Mouse (Mus musculus) activated CD4-positive, CD25-positive, alpha-beta regulatory T cell, adult 4 months (primary cell): ENCODE results near the gene Armh3. TPM values are rescaled to one million over a fixed set of nuclear protein-coding genes. Genes with fewer than 3 reads are reported as not detected.

Experiments
- ATAC-seq: one replicate; pipeline ENCODE4 v1.8.0; 2017
- polyA plus RNA-seq, 2 experiments: library from polyadenylated mRNA; unstranded; fragments of 100-300 nt; shearing (Covaris generic); gene quantifications; one replicate each; pipeline ENCODE4 v1.2.1; 2017

Armh3 gene
- polyA plus RNA-seq, 2 experiments from 2014 or later: 9.7 to 9.8 TPM

DNA sequence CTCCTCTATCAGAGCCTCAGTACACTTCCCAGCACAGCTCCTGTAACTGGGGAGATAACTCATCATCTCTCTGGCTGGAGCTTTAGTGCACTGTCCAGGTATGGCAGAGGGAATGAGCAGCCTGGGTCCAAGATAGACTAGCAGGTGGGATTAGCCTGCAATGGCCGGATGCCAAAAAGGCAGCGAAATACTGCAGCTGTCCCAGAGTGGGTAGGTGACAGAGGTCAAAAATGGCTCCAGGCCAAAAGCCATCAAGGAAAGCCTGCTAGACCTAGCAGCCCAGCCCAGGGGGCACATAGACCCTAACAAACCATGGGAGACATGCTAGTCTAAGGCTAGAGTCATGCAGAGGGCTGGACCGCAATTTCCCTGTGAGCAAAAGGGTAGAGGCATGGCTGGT, 94.4 kb downstream of the Armh3 start:
- ATAC-seq: no peak

DNA sequence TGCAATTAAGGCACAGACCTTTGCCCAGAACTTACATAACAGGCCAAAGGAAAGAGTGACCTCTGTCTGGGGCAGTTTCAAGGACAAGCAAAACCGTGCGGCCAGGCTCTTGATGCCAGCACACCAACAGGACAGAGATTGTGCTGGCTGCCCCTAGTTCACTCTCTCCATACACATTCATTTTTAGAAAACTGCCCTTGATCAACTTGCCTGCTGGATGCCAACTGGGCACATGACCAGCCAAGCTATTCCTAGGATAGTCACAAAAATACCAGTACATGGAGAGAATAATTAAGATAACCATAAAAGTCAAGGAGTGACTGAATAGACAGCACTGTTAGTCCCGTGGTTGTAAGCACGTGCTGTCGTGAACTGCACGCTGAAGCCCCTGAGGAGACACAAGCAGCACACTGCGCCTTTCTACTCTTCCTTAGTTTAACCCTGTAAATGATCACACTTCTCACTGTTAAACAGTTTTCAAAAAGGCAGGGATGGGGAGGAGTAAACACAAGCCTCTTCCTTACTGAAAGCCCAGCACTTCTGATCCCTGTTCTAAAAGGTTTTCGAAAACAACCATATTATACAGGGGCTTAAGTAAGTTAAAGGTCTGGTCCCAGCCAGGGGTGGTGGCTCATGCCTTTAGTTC, 95.8 kb downstream of the Armh3 start:
- no peak for ATAC-seq

GRCm38 (mm10) chr19:45900836-45901235, 97.5 kb downstream of the Armh3 start:
- no peak for ATAC-seq

DNA sequence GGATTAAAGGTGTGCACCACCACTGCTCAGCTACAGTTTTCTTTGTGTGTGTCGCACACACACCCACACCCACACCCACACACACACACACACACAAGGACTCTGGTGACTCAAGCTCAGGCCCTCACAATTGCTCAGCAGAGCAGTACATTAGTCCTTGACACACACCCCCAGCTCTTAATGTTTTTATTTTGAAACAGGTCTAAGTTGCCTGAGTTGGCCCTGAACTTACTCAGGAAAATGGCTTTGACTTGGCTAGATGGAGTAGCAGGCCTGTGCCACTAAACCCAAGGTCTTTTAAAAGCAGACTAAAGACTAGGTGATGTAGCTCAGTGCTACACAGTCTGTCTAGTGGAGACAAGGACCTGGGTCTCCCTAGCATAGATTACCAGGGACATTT, 102.6 kb downstream of the Armh3 start:
- no peak for ATAC-seq

DNA sequence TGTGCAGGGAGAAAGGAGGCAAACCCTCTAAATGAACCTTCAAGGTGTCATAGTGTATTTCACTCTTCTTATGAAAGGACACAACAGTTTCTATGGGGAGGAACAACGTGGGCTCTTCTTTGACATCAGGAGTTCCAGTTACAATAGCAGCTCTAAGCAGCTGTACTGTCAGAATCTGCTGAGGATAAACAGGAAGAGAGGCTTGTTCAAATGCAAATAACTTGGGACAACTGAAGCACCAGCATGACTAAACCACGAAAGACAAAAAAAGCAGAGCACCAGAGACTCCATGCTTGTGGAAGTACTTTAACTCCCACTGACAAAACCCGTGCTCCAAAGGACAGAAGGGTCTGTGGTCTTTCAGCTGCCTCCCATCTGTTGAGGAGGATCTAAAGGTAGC, 116.2 kb downstream of the Armh3 start:
- no peak for ATAC-seq

DNA sequence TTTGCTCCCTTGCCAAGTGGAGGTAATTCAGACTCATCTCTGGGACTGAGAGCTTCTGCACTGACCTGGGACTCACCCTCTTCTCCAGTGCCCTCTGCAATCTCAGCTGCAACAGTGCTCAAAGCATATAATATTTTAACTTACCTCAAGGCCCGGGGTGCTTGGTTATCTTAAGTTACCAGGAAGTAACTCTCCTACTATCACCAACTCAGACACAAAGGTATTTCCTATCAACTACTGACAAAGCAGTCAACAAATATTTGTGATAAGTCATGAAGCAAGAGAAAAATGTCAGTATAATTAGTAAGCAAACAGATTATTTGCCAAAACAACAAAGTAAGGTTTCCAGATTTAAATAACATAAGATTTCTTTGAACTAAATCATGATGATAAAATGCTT, 125.0 kb downstream of the Armh3 start:
- ATAC-seq: no peak

DNA sequence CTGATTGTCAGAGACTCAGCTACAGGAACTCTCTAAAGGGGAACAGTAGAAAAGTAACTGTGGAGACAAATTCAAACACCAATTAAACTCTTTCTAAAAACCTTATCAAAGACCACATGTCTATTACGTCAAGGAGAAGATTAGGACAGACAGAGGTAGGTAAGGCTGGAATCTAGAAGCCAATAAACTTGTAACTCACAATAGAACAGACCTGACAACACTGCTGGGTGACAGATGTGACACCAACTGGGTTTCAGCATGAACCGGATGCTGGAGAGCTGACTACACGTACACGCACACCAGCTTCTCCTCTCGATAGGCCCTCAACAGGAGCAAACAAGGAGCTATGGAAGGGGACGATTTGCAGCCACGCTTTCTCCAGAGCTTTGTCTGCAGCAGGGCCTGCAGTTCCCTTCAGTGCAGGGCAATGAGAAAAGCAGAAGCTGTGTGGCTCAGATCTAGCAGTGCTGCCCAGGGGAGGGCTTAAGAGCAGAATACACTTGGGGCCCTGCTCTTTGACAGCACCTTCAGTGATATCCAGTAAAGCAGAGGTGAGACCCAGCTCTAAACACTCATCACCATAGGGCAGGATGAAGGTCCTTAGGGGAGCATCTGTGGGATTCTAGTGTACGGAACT, 142.9 kb downstream of the Armh3 start:
- no peak for ATAC-seq

- ATAC-seq: no peak
These were observed 143.8 kb downstream of the Armh3 start for GRCm38 (mm10) chr19:45854521-45854920.

DNA sequence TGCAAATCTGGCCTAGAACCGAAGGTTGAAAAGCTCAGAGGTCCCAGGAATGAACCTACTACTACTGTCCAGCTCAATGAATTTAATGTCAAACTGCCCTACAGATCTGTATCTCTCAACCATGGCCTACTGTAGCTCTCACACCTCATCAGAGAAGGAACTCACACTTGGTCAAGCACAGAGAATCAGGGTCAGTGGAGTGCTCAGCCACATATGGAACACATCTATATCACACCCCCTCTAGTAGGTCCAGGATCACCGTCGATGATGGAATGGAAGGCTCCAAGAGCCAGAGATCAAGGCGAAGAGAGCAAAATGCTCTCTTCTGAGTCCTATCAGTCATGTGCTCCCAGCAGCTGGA, 150.6 kb downstream of the Armh3 start:
- no peak for ATAC-seq

GRCm38 (mm10) chr19:45847016-45847732, 151.1 kb downstream of the Armh3 start:
- ATAC-seq: peak; percentile 33

- no peak for ATAC-seq
These were observed 154.1 kb downstream of the Armh3 start for GRCm38 (mm10) chr19:45844209-45844608.

DNA sequence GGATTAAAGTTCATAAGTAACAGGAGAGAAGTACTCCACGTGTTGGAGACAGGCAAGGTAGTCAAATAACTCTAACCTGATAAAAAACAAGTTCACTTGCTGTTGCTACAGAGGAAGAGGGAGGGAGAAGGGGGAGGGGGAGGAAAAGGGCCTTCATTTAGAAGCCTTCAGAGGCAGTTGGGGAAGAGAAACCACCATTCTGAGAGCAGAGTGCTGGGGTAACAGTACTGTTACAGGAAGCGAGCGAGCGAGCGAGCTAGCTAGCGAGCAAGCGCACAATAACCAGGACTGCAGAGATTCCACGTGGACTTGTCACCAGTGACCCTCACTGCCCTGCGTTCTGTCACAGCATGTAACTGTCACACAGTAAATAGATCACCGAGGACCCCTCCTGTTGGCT, 154.9 kb downstream of the Armh3 start:
- peak; percentile 91 for ATAC-seq

GRCm38 (mm10) chr19:45837050-45837994, 161.0 kb downstream of the Armh3 start:
- no peak for ATAC-seq

- ATAC-seq: no peak
These were observed 162.8 kb downstream of the Armh3 start for GRCm38 (mm10) chr19:45835490-45835889.

- ATAC-seq: no peak
These were observed 164.6 kb downstream of the Armh3 start for GRCm38 (mm10) chr19:45833665-45834064.

GRCm38 (mm10) chr19:45830679-45831078, 167.6 kb downstream of the Armh3 start:
- ATAC-seq: no peak

DNA sequence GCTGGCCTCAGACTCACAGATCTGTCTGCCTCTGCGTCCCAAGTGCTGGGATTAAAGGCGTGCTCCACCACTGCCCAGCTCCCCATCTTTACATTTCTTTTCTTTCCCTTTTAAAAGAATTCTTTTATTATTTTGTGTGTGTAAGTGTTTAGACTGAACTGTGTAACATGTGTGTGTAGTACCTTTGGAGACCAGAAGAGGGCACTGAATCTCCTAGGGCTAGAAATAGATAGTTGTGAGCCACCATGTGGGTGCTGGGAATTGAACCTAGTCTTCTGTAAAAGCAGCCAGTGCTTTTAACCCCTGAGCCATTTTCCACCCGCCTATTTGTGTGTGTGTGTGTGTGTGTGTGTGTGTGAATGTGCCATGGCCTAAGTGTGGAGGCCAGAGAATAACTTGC, 170.6 kb downstream of the Armh3 start:
- no peak for ATAC-seq

GRCm38 (mm10) chr19:45827125-45827524, 171.2 kb downstream of the Armh3 start:
- no peak for ATAC-seq

DNA sequence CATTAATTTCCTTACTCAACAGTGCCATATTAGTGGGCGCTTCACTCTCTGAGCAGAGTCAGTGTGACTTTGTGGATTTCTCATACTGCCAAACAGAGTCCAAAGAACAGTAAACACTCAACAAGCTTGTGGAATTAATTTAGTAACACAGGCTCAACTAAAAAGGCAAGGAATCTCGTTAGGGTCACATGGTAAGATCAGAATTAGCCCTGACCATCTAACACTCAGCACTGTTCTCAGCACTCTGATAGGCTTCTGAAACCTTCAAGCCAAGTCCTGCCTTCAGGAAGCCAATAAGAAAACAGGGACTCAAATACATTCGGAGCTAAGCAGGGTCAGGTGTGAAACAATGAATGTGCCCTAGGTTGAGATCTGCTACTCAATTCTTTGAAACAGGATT, 172.1 kb downstream of the Armh3 start:
- ATAC-seq: no peak

DNA sequence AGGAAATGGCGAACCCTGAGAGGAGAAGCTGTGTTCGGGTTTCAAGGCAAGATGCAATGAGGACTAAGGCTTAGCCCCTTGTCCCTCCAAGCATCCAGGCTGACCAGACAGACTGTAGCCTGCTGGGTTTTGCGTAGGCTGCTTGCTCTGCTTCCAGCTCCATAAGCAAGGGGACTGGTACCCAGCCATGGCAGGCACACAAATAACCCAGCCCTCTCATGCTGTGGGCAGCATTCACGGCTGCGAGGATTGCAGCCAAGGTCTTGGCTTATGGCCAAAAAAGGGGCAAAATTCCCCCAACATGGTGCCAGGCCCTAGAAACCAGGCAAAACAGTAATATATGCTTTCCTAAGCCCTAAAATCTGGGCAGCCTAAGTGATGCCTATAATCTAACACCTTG, 176.5 kb downstream of the Armh3 start:
- no peak for ATAC-seq

GRCm38 (mm10) chr19:45817816-45818490, 180.3 kb downstream of the Armh3 start:
- ATAC-seq: no peak

GRCm38 (mm10) chr19:45816727-45817126, 181.6 kb downstream of the Armh3 start:
- no peak for ATAC-seq
